Comparison of ENCODE assay signal across 26 mouse cellular contexts in the genomic region with DNA sequence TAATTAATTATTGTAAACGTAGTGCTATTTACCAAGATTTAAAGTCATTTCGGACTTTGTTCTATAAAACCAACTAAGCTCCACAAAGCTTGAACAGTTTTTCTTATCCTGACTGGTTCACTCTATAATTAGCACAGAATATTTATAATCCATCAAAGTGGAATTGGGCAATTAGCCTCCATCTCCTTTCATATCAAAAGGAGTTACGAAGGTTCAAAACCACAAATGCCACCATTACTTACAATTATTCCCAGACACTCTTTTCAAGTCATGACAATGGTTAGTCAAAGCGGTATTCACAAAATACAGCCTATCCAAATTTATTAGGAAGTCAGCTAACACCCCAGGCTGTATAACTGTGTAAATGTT. TPM values are rescaled to one million over a fixed set of nuclear protein-coding genes. Genes with fewer than 3 reads are reported as not detected.
"Had no signal": no experiment of that assay in that cellular context is flagged by ENCODE, and none has a peak within 500 bp of the region (broad histone marks: within the 10 kb centered on the region; RNA-seq: fewer than 3 reads in every experiment).

No protein-coding gene starts in this region.

- ATAC-seq: liver, embryonic 12.5 days; midbrain, embryonic 15.5 days had no signal

- H3K27me3 ChIP-seq: limb, embryonic 13.5 days; liver, embryonic 12.5 days; liver, embryonic 15.5 days; midbrain, embryonic 12.5 days; midbrain, embryonic 15.5 days; neural tube, embryonic 13.5 days; stomach, embryonic 15.5 days had no signal

- H3K9me3 ChIP-seq: limb, embryonic 13.5 days; liver, embryonic 12.5 days; liver, embryonic 15.5 days; midbrain, embryonic 12.5 days; midbrain, embryonic 15.5 days; neural tube, embryonic 13.5 days; stomach, embryonic 15.5 days had no signal

- H3K27ac ChIP-seq: liver, embryonic 12.5 days; liver, embryonic 15.5 days; macrophage; midbrain, embryonic 12.5 days; midbrain, embryonic 15.5 days; neural tube, embryonic 13.5 days; stomach, embryonic 15.5 days had no signal

- DNase-seq: kidney, adult 18-20 months; kidney, postnatal 10 days; kidney, postnatal 36 days; left cerebral cortex, postnatal 4 days; liver; lung, adult 18-20 months; lung, postnatal 14 days; retina, postnatal 1 day; right cerebral cortex, postnatal 25 days; spleen, adult 18-20 months; thymus, postnatal 25 days had no signal

- H3K4me2 ChIP-seq: limb, embryonic 13.5 days; liver, embryonic 12.5 days; liver, embryonic 15.5 days; midbrain, embryonic 12.5 days; midbrain, embryonic 15.5 days; neural tube, embryonic 13.5 days; stomach, embryonic 15.5 days had no signal

- H3K36me3 ChIP-seq: limb, embryonic 13.5 days; liver, embryonic 12.5 days; liver, embryonic 15.5 days; midbrain, embryonic 12.5 days; midbrain, embryonic 15.5 days; neural tube, embryonic 13.5 days; stomach, embryonic 15.5 days had no signal

- H3K4me3 ChIP-seq: limb, embryonic 13.5 days; liver, embryonic 12.5 days; liver, embryonic 15.5 days; midbrain, embryonic 12.5 days; midbrain, embryonic 15.5 days; myocyte; neural tube, embryonic 13.5 days; stomach, embryonic 15.5 days had no signal

- H3K9ac ChIP-seq: limb, embryonic 13.5 days; liver, embryonic 12.5 days; liver, embryonic 15.5 days; midbrain, embryonic 12.5 days; midbrain, embryonic 15.5 days; neural tube, embryonic 13.5 days; stomach, embryonic 15.5 days had no signal

- H3K4me1 ChIP-seq: liver, embryonic 12.5 days; liver, embryonic 15.5 days; stomach, embryonic 15.5 days had no signal

RNA-seq across cellular contexts. Expression of a gene that starts 21.0 kb away (rescaled TPM):
- total RNA-seq: megakaryocyte, adult 5-6 weeks; monocyte, adult 5-6 weeks had no signal
- polyA plus RNA-seq: macrophage had no signal

RNA-seq across cellular contexts. Expression of a gene that starts 28.2 kb away (rescaled TPM):
- total RNA-seq: megakaryocyte, adult 5-6 weeks; monocyte, adult 5-6 weeks; neutrophil, adult 5-6 weeks had no signal
- polyA plus RNA-seq: kidney, embryonic 14.5 days; liver, embryonic 12.5 days; liver, embryonic 15.5 days; lung, embryonic 16.5 days; macrophage; midbrain, embryonic 12.5 days; myocyte; neural tube, embryonic 13.5 days; stomach, embryonic 15.5 days; thymus, postnatal 0 days had no signal
